ENCODE assay signal across 23 mouse cellular contexts in the genomic region with DNA sequence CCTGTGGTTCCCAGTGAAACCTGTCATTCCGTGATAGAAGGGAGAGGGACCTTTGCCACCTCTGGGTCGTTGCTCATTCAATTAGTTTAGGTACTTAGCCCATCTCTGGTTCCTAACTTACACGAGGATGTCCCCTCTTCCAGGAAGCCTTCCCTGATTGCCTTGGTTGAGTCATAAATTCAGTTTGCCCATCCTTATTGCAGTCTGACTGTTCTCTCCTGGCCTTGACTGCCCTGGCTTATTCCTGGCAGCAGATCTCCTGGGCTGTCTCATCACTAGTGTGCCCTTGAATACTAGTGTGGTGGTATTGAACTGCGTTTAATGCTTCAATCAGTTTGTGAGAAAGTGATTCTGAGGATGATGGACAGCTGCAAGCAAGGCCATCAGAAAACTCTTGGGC. TPM values are rescaled to one million over a fixed set of nuclear protein-coding genes. Genes with fewer than 3 reads are reported as not detected.
A peak's percentile ranks its signal among the peaks of the same experiment; 100 is the strongest.
DNase-seq lines count a peak whose midpoint lies in the region; ATAC-seq and TF ChIP-seq lines count a peak whose summit lies in the region.
"Had no signal": no experiment of that assay in that cellular context is flagged by ENCODE, and none has a peak within 500 bp of the region (broad histone marks: within the 10 kb centered on the region; RNA-seq: fewer than 3 reads in every experiment).

No protein-coding gene starts in this region.

- H3K4me3 ChIP-seq in limb, embryonic 13.5 days, result no peak overlapping the region
- H3K4me3 ChIP-seq in limb, embryonic 10.5 days, result no peak overlapping the region
- no peak overlapping the region for H3K4me3 ChIP-seq in limb, embryonic 14.5 days (replicated peaks; ENCODE audit: low read length)

- H3K4me1 ChIP-seq in limb, embryonic 13.5 days, result no peaks in the 10 kb centered on the region; the same call in 1 of the 2 replicates
- H3K4me1 ChIP-seq in limb, embryonic 10.5 days, result peaks cover 16% of the 10 kb centered on the region
- peaks cover 6% of the 10 kb centered on the region; the same call in 1 of the 2 replicates for H3K4me1 ChIP-seq in limb, embryonic 14.5 days (ENCODE audit: control insufficient read depth, insufficient read depth, low read length)

- no peak overlapping the region for H3K9ac ChIP-seq in limb, embryonic 13.5 days
- H3K9ac ChIP-seq in limb, embryonic 14.5 days (ENCODE audit: low read depth, low read length, severe bottlenecking), result no peak overlapping the region

- ATAC-seq in limb, embryonic 13.5 days (ENCODE audit: low FRiP score, low read depth), result no peak
- ATAC-seq in limb, embryonic 14.5 days (ENCODE audit: low FRiP score, low read depth), result no peak
- ATAC-seq: Patski had no signal

- WGBS in limb, embryonic 13.5 days, result 72% methylated on average over 4 of the region's 4 CpGs
- 68% methylated on average over 4 of the region's 4 CpGs for WGBS in limb, embryonic 10.5 days
- WGBS in limb, embryonic 14.5 days, result 65% methylated on average over 4 of the region's 4 CpGs

- TF ChIP-seq POLR2A in limb, embryonic 14.5 days (IDR thresholded peaks at IDR 0.05; ENCODE audit: borderline replicate concordance, extremely low read depth, insufficient read depth, insufficient read length), result no peak

- H3K9me3 ChIP-seq in limb, embryonic 13.5 days, result no peaks in the 10 kb centered on the region
- no peaks in the 10 kb centered on the region for H3K9me3 ChIP-seq in limb, embryonic 10.5 days (replicated peaks)
- H3K9me3 ChIP-seq in limb, embryonic 14.5 days (ENCODE audit: control insufficient read depth, low read length), result no peaks in the 10 kb centered on the region
- H3K9me3 ChIP-seq: forebrain, embryonic 10.5 days; midbrain, embryonic 12.5 days; neural tube, embryonic 13.5 days had no signal

- no peaks in the 10 kb centered on the region for H3K36me3 ChIP-seq in limb, embryonic 13.5 days
- H3K36me3 ChIP-seq in limb, embryonic 10.5 days, result no peaks in the 10 kb centered on the region
- no peaks in the 10 kb centered on the region for H3K36me3 ChIP-seq in limb, embryonic 14.5 days (ENCODE audit: control insufficient read depth, insufficient read depth, low read length)
- H3K36me3 ChIP-seq: forebrain, embryonic 10.5 days; midbrain, embryonic 12.5 days; neural tube, embryonic 13.5 days had no signal

- intact Hi-C loops in gastrocnemius, postnatal 36 days (cut with DNase I), result no loop called here

- peak; percentile 64 to 89 for DNase-seq in adrenal gland, adult (ENCODE audit: inconsistent age in 2 of 2, low spot score in 1 of 2)
- DNase-seq in adrenal gland, postnatal 25 days, result no peak
- DNase-seq in limb, embryonic 10.5 days (ENCODE audit: low spot score), result no peak
- peak; percentile 48 for DNase-seq in adrenal gland, postnatal 10 days
- DNase-seq in limb, embryonic 14.5 days (ENCODE audit: low spot score), result no peak
- no peak for DNase-seq in gastrocnemius, postnatal 36 days
- no peak for DNase-seq in layer of hippocampus, adult 18-20 months (ENCODE audit: low spot score in 2 of 2)
- DNase-seq: cerebellum, adult 9-10 months had no signal

- H3K27me3 ChIP-seq in limb, embryonic 13.5 days, result peaks cover 7% of the 10 kb centered on the region; the same call in 1 of the 2 replicates
- H3K27me3 ChIP-seq in limb, embryonic 10.5 days (ENCODE audit: low read depth, poor library complexity, severe bottlenecking), result peaks cover 25% of the 10 kb centered on the region
- no peaks in the 10 kb centered on the region for H3K27me3 ChIP-seq in limb, embryonic 14.5 days (ENCODE audit: control insufficient read depth, insufficient read depth, low read length)
- H3K27me3 ChIP-seq: Patski had no signal

- no peak overlapping the region for H3K27ac ChIP-seq in limb, embryonic 13.5 days
- H3K27ac ChIP-seq in limb, embryonic 10.5 days, result no peak overlapping the region
- H3K27ac ChIP-seq in limb, embryonic 14.5 days (replicated peaks; ENCODE audit: low read depth, low read length), result no peak overlapping the region
- H3K27ac ChIP-seq: macrophage; midbrain, embryonic 12.5 days; neural tube, embryonic 13.5 days had no signal

- H3K4me2 ChIP-seq in limb, embryonic 13.5 days (replicated peaks), result peak overlapping the region; percentile 62; the same call in 1 of the 2 replicates
- H3K4me2 ChIP-seq in limb, embryonic 14.5 days (replicated peaks; ENCODE audit: low read depth, low read length, severe bottlenecking), result 0 out of 2 replicates have a peak overlapping the region, but pooled peaks have one; percentile 57

RNA-seq across cellular contexts. Expression of gene Lypd3, which starts 6.7 kb away (rescaled TPM):
- 1.5 and 1.7 TPM in 2 replicates for total RNA-seq in adrenal gland, postnatal 25 days (2021)
- polyA plus RNA-seq in limb, embryonic 13.5 days (2015; fragmentation: Nextera tagmentation; extraction: Ambion mirVana), result 7.9 and 10.2 TPM in 2 replicates
- polyA plus RNA-seq in limb, embryonic 10.5 days (2016; fragmentation: Nextera tagmentation; extraction: Ambion mirVana), result 1.5 and 2.2 TPM in 2 replicates
- under 1 TPM; 0.24 to 0.27 TPM for total RNA-seq in adrenal gland, postnatal 10 days (2021)
- polyA plus RNA-seq in limb, embryonic 14.5 days (2012; rRNA removed), result 24.8 and 30.4 TPM in 2 replicates
- 38.8 and 50.7 TPM in 2 replicates for polyA plus RNA-seq in limb, embryonic 14.5 days (2014; fragmentation: Nextera tagmentation; extraction: Ambion mirVana)
- not detected for total RNA-seq in gastrocnemius, postnatal 36 days (2021)
- 1 to 10 TPM in 1 of 2 experiments, under 1 TPM in 1; 0.57 to 1.3 TPM for total RNA-seq in layer of hippocampus, adult 18-20 months (2021)
- total RNA-seq: gastrocnemius, adult 18-20 months; granulocyte monocyte progenitor cell, adult 5-6 weeks; hematopoietic stem cell, adult 5-6 weeks had no signal
- polyA plus RNA-seq: heart, embryonic 14.5 days; macrophage; Patski had no signal

RNA-seq across cellular contexts. Expression of gene Phldb3, which starts 19.1 kb away (rescaled TPM):
- 7.1 and 7.4 TPM in 2 replicates for total RNA-seq in adrenal gland, postnatal 25 days (2021)
- polyA plus RNA-seq in limb, embryonic 13.5 days (2015; fragmentation: Nextera tagmentation; extraction: Ambion mirVana), result 0.24 and 0.34 TPM in 2 replicates
- 0.09 and 0.14 TPM in 2 replicates for polyA plus RNA-seq in limb, embryonic 10.5 days (2016; fragmentation: Nextera tagmentation; extraction: Ambion mirVana)
- 1 to 10 TPM; 3.6 TPM for total RNA-seq in adrenal gland, postnatal 10 days (2021)
- 4.1 and 5.5 TPM in 2 replicates for polyA plus RNA-seq in limb, embryonic 14.5 days (2012; rRNA removed)
- polyA plus RNA-seq in limb, embryonic 14.5 days (2014; fragmentation: Nextera tagmentation; extraction: Ambion mirVana), result 0.70 and 1.2 TPM in 2 replicates
- total RNA-seq in gastrocnemius, postnatal 36 days (2021), result under 1 TPM; 0.30 to 0.66 TPM
- total RNA-seq in layer of hippocampus, adult 18-20 months (2021), result under 1 TPM; 0.17 to 0.63 TPM
- polyA plus RNA-seq: forebrain, embryonic 10.5 days; heart, embryonic 14.5 days; hindbrain, embryonic 16.5 days; midbrain, embryonic 12.5 days; neural tube, embryonic 13.5 days had no signal

RNA-seq across cellular contexts. Expression of gene Zfp575, which starts 42.2 kb away (rescaled TPM):
- 0.39 TPM in 1 of 2 replicates, not detected in the other for total RNA-seq in adrenal gland, postnatal 25 days (2021)
- polyA plus RNA-seq in limb, embryonic 13.5 days (2015; fragmentation: Nextera tagmentation; extraction: Ambion mirVana), result 5.9 and 6.2 TPM in 2 replicates
- polyA plus RNA-seq in limb, embryonic 10.5 days (2016; fragmentation: Nextera tagmentation; extraction: Ambion mirVana), result 1.6 and 2.6 TPM in 2 replicates
- under 1 TPM; 0.54 to 0.73 TPM for total RNA-seq in adrenal gland, postnatal 10 days (2021)
- 4.5 and 7.6 TPM in 2 replicates for polyA plus RNA-seq in limb, embryonic 14.5 days (2012; rRNA removed)
- polyA plus RNA-seq in limb, embryonic 14.5 days (2014; fragmentation: Nextera tagmentation; extraction: Ambion mirVana), result 5.0 TPM in 2 replicates
- under 1 TPM in 1 of 2 experiments, not detected in 1; 0.18 TPM for total RNA-seq in gastrocnemius, postnatal 36 days (2021)
- 1 to 10 TPM; 5.7 TPM for total RNA-seq in layer of hippocampus, adult 18-20 months (2021)
- total RNA-seq: hematopoietic stem cell, adult 5-6 weeks had no signal
- polyA plus RNA-seq: Patski had no signal

RNA-seq across cellular contexts. Expression of gene Ethe1, which starts 42.3 kb away (rescaled TPM):
- total RNA-seq in adrenal gland, postnatal 25 days (2021), result 26.0 and 38.2 TPM in 2 replicates
- polyA plus RNA-seq in limb, embryonic 13.5 days (2015; fragmentation: Nextera tagmentation; extraction: Ambion mirVana), result 28.2 TPM in 2 replicates
- 27.1 and 31.9 TPM in 2 replicates for polyA plus RNA-seq in limb, embryonic 10.5 days (2016; fragmentation: Nextera tagmentation; extraction: Ambion mirVana)
- total RNA-seq in adrenal gland, postnatal 10 days (2021), result 10 to 100 TPM; 20.0 to 23.1 TPM
- polyA plus RNA-seq in limb, embryonic 14.5 days (2012; rRNA removed), result 19.9 and 21.9 TPM in 2 replicates
- polyA plus RNA-seq in limb, embryonic 14.5 days (2014; fragmentation: Nextera tagmentation; extraction: Ambion mirVana), result 30.7 and 31.5 TPM in 2 replicates
- 10 to 100 TPM; 23.0 to 24.2 TPM for total RNA-seq in gastrocnemius, postnatal 36 days (2021)
- 10 to 100 TPM; 11.8 to 13.3 TPM for total RNA-seq in layer of hippocampus, adult 18-20 months (2021)

RNA-seq across cellular contexts. Expression of gene Tex101, which starts 46.8 kb away (rescaled TPM):
- not detected in 2 replicates for total RNA-seq in adrenal gland, postnatal 25 days (2021)
- polyA plus RNA-seq in limb, embryonic 13.5 days (2015; fragmentation: Nextera tagmentation; extraction: Ambion mirVana), result not detected in 2 replicates
- polyA plus RNA-seq in limb, embryonic 10.5 days (2016; fragmentation: Nextera tagmentation; extraction: Ambion mirVana), result not detected in 2 replicates
- not detected for total RNA-seq in adrenal gland, postnatal 10 days (2021)
- not detected in 2 replicates for polyA plus RNA-seq in limb, embryonic 14.5 days (2012; rRNA removed)
- not detected in 2 replicates for polyA plus RNA-seq in limb, embryonic 14.5 days (2014; fragmentation: Nextera tagmentation; extraction: Ambion mirVana)
- not detected for total RNA-seq in gastrocnemius, postnatal 36 days (2021)
- total RNA-seq in layer of hippocampus, adult 18-20 months (2021), result not detected
- total RNA-seq: gastrocnemius, adult 18-20 months; granulocyte monocyte progenitor cell, adult 5-6 weeks; hematopoietic stem cell, adult 5-6 weeks; left cerebral cortex, adult 8-10 months had no signal
- polyA plus RNA-seq: forebrain, embryonic 10.5 days; heart, embryonic 14.5 days; hindbrain, embryonic 16.5 days; limb, embryonic 11.5 days; lung, adult 2 months; macrophage; midbrain, embryonic 12.5 days; neural tube, embryonic 13.5 days; Patski; small intestine, adult 2 months had no signal

Comparison
In these comparisons a context has a peak if more than half of its experiments do, and no peak if none do; other contexts are left out.
1. DNase-seq: peak in adrenal gland, adult (2 of 2) and adrenal gland, postnatal 10 days (single experiment); none in adrenal gland, postnatal 25 days (single experiment), limb, embryonic 10.5 days (single experiment), limb, embryonic 14.5 days (single experiment), gastrocnemius, postnatal 36 days (0 of 2) and layer of hippocampus, adult 18-20 months (0 of 2).